Mouse (Mus musculus): ENCODE data around the gene Rpl36-ps4.

Gene Rpl36-ps4

GRCm38 (mm10) chr17:87920677-87921076 is at the start of gene Rpl36-ps4:
Gene Rpl36-ps4 (plus strand): TSS chr17:87920977.
- no peak for DNase-seq (ENCODE audit: low read depth, low spot score)

- DNase-seq (ENCODE audit: low read depth, low spot score): no peak
Measured at GRCm38 (mm10) chr17:87871461-87872126, 49.2 kb upstream of the Rpl36-ps4 start.

- peak; percentile 98 for DNase-seq (ENCODE audit: low read depth, low spot score)
Measured at GRCm38 (mm10) chr17:87872286-87872685, 48.5 kb upstream of the Rpl36-ps4 start.

GRCm38 (mm10) chr17:87873456-87873855 is 47.3 kb upstream of the Rpl36-ps4 start:
- DNase-seq (ENCODE audit: low read depth, low spot score): no peak

- no peak for DNase-seq (ENCODE audit: low read depth, low spot score)
Measured at GRCm38 (mm10) chr17:87873943-87874342, 46.8 kb upstream of the Rpl36-ps4 start.

GRCm38 (mm10) chr17:87875346-87875920 is 45.3 kb upstream of the Rpl36-ps4 start:
- no peak for DNase-seq (ENCODE audit: low read depth, low spot score)

- peak; percentile 49 for DNase-seq (ENCODE audit: low read depth, low spot score)
Measured at GRCm38 (mm10) chr17:87876295-87877000, 44.3 kb upstream of the Rpl36-ps4 start.

GRCm38 (mm10) chr17:87877207-87878073 is 43.3 kb upstream of the Rpl36-ps4 start:
- DNase-seq (ENCODE audit: low read depth, low spot score): peak; percentile 82

GRCm38 (mm10) chr17:87878556-87879483 is 42.0 kb upstream of the Rpl36-ps4 start:
- no peak for DNase-seq (ENCODE audit: low read depth, low spot score)

- no peak for DNase-seq (ENCODE audit: low read depth, low spot score)
Measured at GRCm38 (mm10) chr17:87879484-87880225, 41.1 kb upstream of the Rpl36-ps4 start.

- DNase-seq (ENCODE audit: low read depth, low spot score): peak; percentile 59
Measured at GRCm38 (mm10) chr17:87882594-87882993, 38.2 kb upstream of the Rpl36-ps4 start.

- DNase-seq (ENCODE audit: low read depth, low spot score): no peak
Measured at GRCm38 (mm10) chr17:87897175-87897574, 23.6 kb upstream of the Rpl36-ps4 start.

GRCm38 (mm10) chr17:87900677-87901076 is 20.1 kb upstream of the Rpl36-ps4 start:
- no peak for DNase-seq (ENCODE audit: low read depth, low spot score)

GRCm38 (mm10) chr17:87901163-87901562 is 19.6 kb upstream of the Rpl36-ps4 start:
- DNase-seq (ENCODE audit: low read depth, low spot score): no peak

GRCm38 (mm10) chr17:87903213-87903612 is 17.6 kb upstream of the Rpl36-ps4 start:
- peak; percentile 27 for DNase-seq (ENCODE audit: low read depth, low spot score)

GRCm38 (mm10) chr17:87903725-87904124 is 17.1 kb upstream of the Rpl36-ps4 start:
- no peak for DNase-seq (ENCODE audit: low read depth, low spot score)

GRCm38 (mm10) chr17:87915386-87915785 is 5.4 kb upstream of the Rpl36-ps4 start:
- no peak for DNase-seq (ENCODE audit: low read depth, low spot score)

- DNase-seq (ENCODE audit: low read depth, low spot score): peak; percentile 76
Measured at GRCm38 (mm10) chr17:87918121-87918520, 2.7 kb upstream of the Rpl36-ps4 start.

- no peak for DNase-seq (ENCODE audit: low read depth, low spot score)
Measured at GRCm38 (mm10) chr17:87934326-87934725, 13.5 kb downstream of the Rpl36-ps4 start.

GRCm38 (mm10) chr17:87934736-87935135 is 14.0 kb downstream of the Rpl36-ps4 start:
- DNase-seq (ENCODE audit: low read depth, low spot score): no peak
